Mouse (Mus musculus) ES-Bruce4 (cell line): ENCODE measurements around the gene Cd300e. TPM values are rescaled to one million over a fixed set of nuclear protein-coding genes. Genes with fewer than 3 reads are reported as not detected.
A peak's percentile ranks its signal among the peaks of the same experiment; 100 is the strongest.

Experiments
- H3K27ac ChIP-seq: 2 replicates; pipeline ENCODE4 v1.5.1; 2012; ENCODE audit warnings: low read length, inconsistent platforms; ENCODE audit not compliant: insufficient read depth
- H3K27me3 ChIP-seq: 2 replicates; pipeline ENCODE4 v1.6.1; 2012; ENCODE audit warnings: mild to moderate bottlenecking, low read length, inconsistent platforms; ENCODE audit not compliant: control insufficient read depth, poor library complexity, insufficient read depth, severe bottlenecking
- H3K36me3 ChIP-seq: 2 replicates; pipeline ENCODE4 v1.6.1; 2012; ENCODE audit warnings: inconsistent platforms, mild to moderate bottlenecking, low read length, moderate library complexity; ENCODE audit not compliant: control insufficient read depth, poor library complexity, insufficient read depth, severe bottlenecking
- H3K4me1 ChIP-seq: one replicate; pipeline ENCODE4 v1.8.1; 2011; ENCODE audit warnings: low read length; ENCODE audit not compliant: control insufficient read depth, insufficient read depth
- H3K4me3 ChIP-seq: 2 replicates; pipeline ENCODE4 v1.5.1; 2011; ENCODE audit warnings: low read depth, mild to moderate bottlenecking, low read length
- H3K9ac ChIP-seq: 2 replicates; pipeline ENCODE4 v1.6.1; 2012; ENCODE audit warnings: low read depth, mild to moderate bottlenecking, inconsistent platforms; ENCODE audit not compliant: poor library complexity, severe bottlenecking
- H3K9me3 ChIP-seq: replicated peaks from 2 replicates; pipeline ENCODE4 v1.6.1; 2012; ENCODE audit warnings: mild to moderate bottlenecking, low read length, inconsistent platforms; ENCODE audit not compliant: control insufficient read depth, poor library complexity, insufficient read depth, severe bottlenecking
- CTCF ChIP-seq: IDR thresholded peaks from one replicate; pipeline ENCODE4 v1.8.1; 2011; ENCODE audit warnings: low read depth, low read length
- EP300 ChIP-seq: IDR thresholded peaks from 2 replicates; pipeline ENCODE4 v1.6.1; 2011; ENCODE audit warnings: low read depth, low read length; ENCODE audit not compliant: insufficient read depth
- POLR2A ChIP-seq: IDR thresholded peaks from one replicate; pipeline ENCODE4 v1.8.1; 2011; ENCODE audit warnings: low read length; ENCODE audit not compliant: insufficient read depth
- polyA plus RNA-seq: library from polyadenylated mRNA; stranded (reverse); fragments of >200 nt; gene quantifications from 2 replicates; pipeline ENCODE4 v1.2.4, GENCODE M21; 2011; ENCODE audit warnings: low read depth; ENCODE audit not compliant: missing spikeins, insufficient read depth, insufficient read length

Cd300e gene
- polyA plus RNA-seq, 1 experiment: not detected

DNA sequence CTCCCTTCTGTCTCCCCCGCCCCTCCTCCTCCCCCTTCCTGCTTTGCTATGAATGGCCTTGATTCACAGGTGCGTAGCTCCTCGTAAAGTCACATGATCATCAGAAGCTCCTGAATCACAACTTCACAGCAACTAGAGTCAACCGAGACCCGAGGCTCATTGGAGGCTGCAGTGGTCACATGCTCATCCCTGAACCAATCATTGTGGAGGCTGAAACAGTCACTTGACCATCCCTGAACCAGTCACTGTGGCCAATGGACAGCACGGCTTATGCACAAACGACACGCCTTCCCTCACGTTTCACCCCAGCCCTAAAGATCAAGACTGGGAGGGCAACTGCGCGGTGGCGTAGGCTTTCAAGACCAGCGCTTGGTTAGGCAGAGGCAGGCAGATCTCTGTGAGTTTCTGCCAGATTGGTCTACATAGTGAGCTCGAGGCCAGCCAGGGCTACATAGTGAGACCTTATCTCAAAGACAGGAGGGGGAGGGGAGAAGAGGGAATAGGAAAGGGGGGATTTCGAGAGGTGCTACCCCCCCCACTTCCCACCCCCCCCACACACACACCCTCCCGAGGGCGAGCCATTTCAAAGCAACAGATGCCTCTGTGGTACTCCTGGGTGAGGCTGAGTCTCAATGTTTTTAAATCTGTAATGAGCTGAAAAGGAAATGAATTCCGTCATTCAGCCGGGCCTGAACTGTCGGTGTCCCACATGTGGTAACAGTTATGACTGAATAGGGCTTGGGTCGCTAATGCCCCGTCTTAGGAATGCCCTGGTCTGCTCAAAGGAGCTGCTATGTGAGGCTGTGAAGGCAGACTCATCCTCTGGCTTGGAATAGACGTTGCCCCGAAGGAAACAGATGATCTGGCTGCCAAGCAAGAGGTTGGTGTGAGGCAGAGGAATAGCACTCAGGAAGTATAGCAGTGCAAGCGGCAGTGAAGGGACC is 41.8 kb upstream of the Cd300e start:
- peaks cover 8% of the 10 kb centered on the region for H3K4me1 ChIP-seq
- peak overlapping the region; percentile 39; the same call in 1 of the 2 replicates for H3K27ac ChIP-seq
- H3K27me3 ChIP-seq: no peaks in the 10 kb centered on the region
- H3K9ac ChIP-seq: no peak overlapping the region
- TF ChIP-seq EP300: no peak
- TF ChIP-seq POLR2A: peak; percentile 87
- H3K36me3 ChIP-seq: no peaks in the 10 kb centered on the region
- no peaks in the 10 kb centered on the region for H3K9me3 ChIP-seq
- H3K4me3 ChIP-seq: peak overlapping the region; percentile 58

DNA sequence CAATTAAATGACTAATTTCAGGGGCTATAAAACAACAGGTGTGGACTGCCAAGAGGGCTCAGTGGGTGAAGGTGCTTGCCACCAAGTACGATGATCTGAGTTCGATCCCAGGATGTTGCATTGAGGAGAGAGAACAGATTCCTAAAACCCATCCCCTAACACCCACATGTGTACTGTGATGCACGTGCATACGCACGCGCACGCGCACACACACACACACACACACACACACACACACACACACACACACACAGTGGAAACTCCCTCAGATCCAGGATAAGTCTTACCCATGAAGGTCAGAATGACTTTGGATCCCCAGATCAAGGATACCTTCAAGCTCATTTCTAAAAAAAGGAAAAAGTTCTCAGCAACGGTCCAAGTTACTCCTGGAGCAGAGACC is 40.1 kb upstream of the Cd300e start:
- Histone ChIP-seq H3K9ac (peak overlapping the region; percentile 48), H3K27ac (peak overlapping the region; percentile 68), H3K4me1 (peaks cover 8% of the 10 kb centered on the region)

DNA sequence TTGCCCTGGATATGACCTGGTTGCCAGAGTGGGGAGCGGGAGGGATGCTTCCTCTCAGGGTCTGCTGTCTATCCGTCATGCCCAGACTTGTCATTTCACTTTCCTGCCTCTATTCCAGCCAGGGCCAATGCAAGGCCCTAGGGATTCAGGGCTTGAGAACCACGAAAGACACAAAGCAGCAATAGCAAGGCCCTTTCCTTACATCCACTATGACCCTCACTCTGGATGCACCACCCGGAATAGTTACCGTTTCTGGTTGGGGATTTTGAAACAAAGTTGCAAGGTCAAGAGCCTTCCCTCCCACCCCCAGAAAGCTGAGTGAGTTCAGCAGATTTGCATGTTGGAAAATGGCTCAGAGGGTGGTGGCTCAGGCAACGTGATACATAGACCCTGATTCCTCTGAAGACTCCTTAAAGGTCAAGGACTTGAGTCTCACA is 39.7 kb upstream of the Cd300e start:
- TF ChIP-seq CTCF (no peak), EP300 (peak; percentile 86; the same call in 1 of the 2 replicates), POLR2A (no peak)

More for the DNA sequence above, 40.1 kb upstream of the Cd300e start:
- Histone ChIP-seq H3K36me3 (no peaks in the 10 kb centered on the region), H3K9me3 (no peaks in the 10 kb centered on the region), H3K4me3 (peak overlapping the region; percentile 56), H3K27me3 (no peaks in the 10 kb centered on the region)
- TF ChIP-seq EP300: 0 out of 2 replicates have a peak, but pooled peaks have one; percentile 2
- no peak for TF ChIP-seq POLR2A
- no peak for TF ChIP-seq CTCF

DNA sequence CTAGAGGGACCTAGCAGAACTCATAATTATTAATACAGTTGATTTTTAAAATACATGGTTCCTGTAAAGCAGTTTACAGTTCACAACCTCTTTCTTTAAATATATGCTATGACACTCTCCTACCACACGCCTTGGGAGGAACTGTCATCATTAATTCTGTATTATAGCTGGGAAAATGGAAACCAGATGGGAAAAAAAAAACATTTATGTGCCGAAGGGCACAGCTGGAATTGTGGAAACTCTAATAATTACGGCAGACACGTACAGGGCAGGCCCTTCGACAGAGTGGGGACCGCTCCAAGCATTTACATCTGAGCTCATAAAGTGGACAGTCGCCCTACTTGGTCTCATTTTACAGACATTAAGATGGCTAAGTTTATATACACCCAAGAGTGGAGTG is 38.8 kb upstream of the Cd300e start:
- no peaks in the 10 kb centered on the region for H3K27me3 ChIP-seq
- peak overlapping the region; percentile 48 for H3K9ac ChIP-seq
- no peak for TF ChIP-seq CTCF
- TF ChIP-seq POLR2A: no peak
- TF ChIP-seq EP300: no peak
- no peak overlapping the region for H3K4me3 ChIP-seq
- 0 out of 2 replicates have a peak overlapping the region, but pooled peaks have one; percentile 68 for H3K27ac ChIP-seq
- H3K36me3 ChIP-seq: no peaks in the 10 kb centered on the region
- peaks cover 11% of the 10 kb centered on the region for H3K4me1 ChIP-seq
- no peaks in the 10 kb centered on the region for H3K9me3 ChIP-seq

More for the DNA sequence above, 39.7 kb upstream of the Cd300e start:
- Histone ChIP-seq H3K4me1 (peaks cover 9% of the 10 kb centered on the region), H3K9ac (peak overlapping the region; percentile 48), H3K9me3 (no peaks in the 10 kb centered on the region), H3K36me3 (no peaks in the 10 kb centered on the region), H3K27ac (peak overlapping the region; percentile 68), H3K27me3 (no peaks in the 10 kb centered on the region), H3K4me3 (peak overlapping the region; percentile 20)

DNA sequence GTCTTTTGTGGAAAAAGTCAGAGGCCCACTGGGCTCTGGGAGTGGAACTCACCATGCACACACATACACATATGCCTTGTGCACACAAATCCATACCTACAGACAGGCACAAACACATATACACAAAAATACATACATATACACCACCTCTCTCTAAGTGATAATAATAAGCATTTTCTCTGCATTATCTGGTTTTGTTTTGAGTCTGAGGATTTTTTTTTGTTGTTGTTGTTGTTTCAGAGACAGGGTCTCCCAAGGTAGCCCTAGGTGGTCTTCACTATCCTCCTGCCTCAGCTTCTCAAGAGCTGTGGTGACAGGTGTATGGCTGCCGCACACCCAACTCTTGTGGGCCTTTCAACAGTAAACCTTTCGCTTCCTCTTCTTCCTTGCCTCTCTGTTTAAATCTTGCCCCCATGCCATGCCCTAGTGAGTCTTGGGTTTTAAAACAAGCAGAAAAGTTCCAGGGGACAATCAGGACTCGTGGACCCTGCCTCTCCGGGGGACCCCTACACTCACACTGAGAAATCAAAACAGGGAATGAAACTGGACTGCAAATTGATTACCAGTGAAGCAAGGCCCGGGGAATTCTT is 38.1 kb upstream of the Cd300e start:
- Histone ChIP-seq H3K36me3 (no peaks in the 10 kb centered on the region), H3K27ac (no peak overlapping the region), H3K4me3 (no peak overlapping the region), H3K9ac (no peak overlapping the region), H3K9me3 (no peaks in the 10 kb centered on the region), H3K4me1 (peaks cover 11% of the 10 kb centered on the region), H3K27me3 (no peaks in the 10 kb centered on the region)
- no peak for TF ChIP-seq POLR2A
- no peak for TF ChIP-seq EP300
- TF ChIP-seq CTCF: no peak
